Mouse (Mus musculus) CH12.LX (cell line): ENCODE data around the gene Ttll8. TPM values are rescaled to one million over a fixed set of nuclear protein-coding genes. Genes with fewer than 3 reads are reported as not detected.

ENCODE experiments used
- DNase-seq: peaks from one replicate; pipeline ENCODE4 v3.0.0-alpha.2; 2013; ENCODE audit errors: extremely low read depth
- H3K27ac ChIP-seq: 2 replicates; pipeline ENCODE4 v1.5.1; 2012; ENCODE audit warnings: low read depth, mild to moderate bottlenecking, control low read depth, moderate library complexity; ENCODE audit not compliant: insufficient read depth
- H3K27me3 ChIP-seq: replicated peaks from 2 replicates; pipeline ENCODE3; 2012; ENCODE audit warnings: inconsistent platforms
- H3K36me3 ChIP-seq, 2 experiments: replicated peaks in 1 of 2; 2 replicates each; pipeline versions ENCODE3 to v1.6.1; 2012; ENCODE audit warnings: inconsistent platforms in 1 of 2, low read length in 1 of 2, mild to moderate bottlenecking in 1 of 2, mixed read lengths in 1 of 2, moderate library complexity in 1 of 2; ENCODE audit not compliant: control insufficient read depth in 1 of 2, insufficient read depth in 1 of 2
- H3K4me1 ChIP-seq, 2 experiments: 2 replicates each; pipeline ENCODE4 v1.6.1; 2012; ENCODE audit warnings: inconsistent platforms in 1 of 2, moderate library complexity in 1 of 2; ENCODE audit not compliant: insufficient read depth in 2 of 2, control insufficient read depth in 1 of 2
- H3K4me2 ChIP-seq: 2 replicates; pipeline ENCODE4 v1.6.1; 2012; ENCODE audit warnings: low read depth, mild to moderate bottlenecking, control low read depth; ENCODE audit not compliant: poor library complexity, insufficient read depth, severe bottlenecking
- H3K4me3 ChIP-seq, 3 experiments: fragments of 150-350 bp in 1 of 3; sonication (generic) in 1 of 3; replicated peaks in 1 of 3; 2 replicates each; pipeline versions ENCODE3 to v1.5.1; 2011 to 2012; ENCODE audit warnings: low read depth in 2 of 3, low read length in 2 of 3, mild to moderate bottlenecking in 2 of 3, moderate library complexity in 2 of 3, control low read depth in 1 of 3, improper control_type of control experiment in 1 of 3, inconsistent platforms in 1 of 3, mixed read lengths in 1 of 3; ENCODE audit not compliant: poor library complexity in 1 of 3
- H3K79me2 ChIP-seq: replicated peaks from 2 replicates; pipeline ENCODE4 v1.6.1; 2012; ENCODE audit warnings: mild to moderate bottlenecking, moderate library complexity; ENCODE audit not compliant: control insufficient read depth, poor library complexity, insufficient read depth, severe bottlenecking; ENCODE audit errors: extremely low read depth
- H3K9ac ChIP-seq: 2 replicates; pipeline ENCODE4 v1.6.1; 2012; ENCODE audit warnings: low read depth, mild to moderate bottlenecking, control low read depth, moderate library complexity; ENCODE audit not compliant: insufficient read depth
- H3K9me3 ChIP-seq: replicated peaks from 2 replicates; pipeline ENCODE3; 2012; ENCODE audit warnings: low read length, inconsistent platforms, mixed read lengths
- BHLHE40 ChIP-seq: IDR thresholded peaks from 2 replicates; pipeline ENCODE4 v1.6.1; 2011; ENCODE audit warnings: mild to moderate bottlenecking, low read depth, low read length, improper control_type of control experiment
- CTCF ChIP-seq, 2 experiments: IDR thresholded peaks in 1 of 2; conservative IDR thresholded peaks in 1 of 2; 2 replicates each; pipeline ENCODE4 v1.5.1; 2011 to 2012; ENCODE audit warnings: low read depth in 2 of 2, low read length in 2 of 2, improper control_type of control experiment in 1 of 2, inconsistent platforms in 1 of 2, mild to moderate bottlenecking in 1 of 2, moderate library complexity in 1 of 2
- ELF1 ChIP-seq: IDR thresholded peaks from 2 replicates; pipeline ENCODE4 v1.6.1; 2014; ENCODE audit warnings: low read depth, mild to moderate bottlenecking, inconsistent platforms, low read length, improper control_type of control experiment
- EP300 ChIP-seq: IDR thresholded peaks from 2 replicates; pipeline ENCODE4 v1.6.1; 2011; ENCODE audit warnings: low read length, improper control_type of control experiment
- ETS1 ChIP-seq: conservative IDR thresholded peaks from 2 replicates; pipeline ENCODE4 v1.6.1; 2012; ENCODE audit warnings: low read depth, mild to moderate bottlenecking, inconsistent platforms, low read length, improper control_type of control experiment, moderate library complexity
- IRF4 ChIP-seq: IDR thresholded peaks from 2 replicates; pipeline ENCODE4 v1.6.1; 2014; ENCODE audit warnings: low read depth, mild to moderate bottlenecking, inconsistent platforms, low read length, improper control_type of control experiment
- JUN ChIP-seq: IDR thresholded peaks from 2 replicates; pipeline ENCODE4 v1.6.1; 2011; ENCODE audit warnings: low read depth, mild to moderate bottlenecking, low read length, improper control_type of control experiment, moderate library complexity; ENCODE audit not compliant: insufficient read depth
- JUND ChIP-seq: conservative IDR thresholded peaks from 2 replicates; pipeline ENCODE4 v1.6.1; 2011; ENCODE audit warnings: low read depth, low read length, improper control_type of control experiment
- KAT2A ChIP-seq: IDR thresholded peaks from 2 replicates; pipeline ENCODE4 v1.6.1; 2012; ENCODE audit warnings: low read length, improper control_type of control experiment, inconsistent platforms; ENCODE audit not compliant: insufficient replicate concordance
- MAFK ChIP-seq: IDR thresholded peaks from 2 replicates; pipeline ENCODE4 v1.6.1; 2011; ENCODE audit warnings: low read length, improper control_type of control experiment; ENCODE audit not compliant: insufficient replicate concordance
- MAX ChIP-seq: IDR thresholded peaks from 2 replicates; pipeline ENCODE4 v1.6.1; 2011; ENCODE audit warnings: low read length, improper control_type of control experiment
- MAZ ChIP-seq: IDR thresholded peaks from 2 replicates; pipeline ENCODE4 v1.6.1; 2012; ENCODE audit warnings: low read depth, mild to moderate bottlenecking, inconsistent platforms, low read length, improper control_type of control experiment, moderate library complexity
- MEF2A ChIP-seq: IDR thresholded peaks from 2 replicates; pipeline ENCODE4 v1.6.1; 2014; ENCODE audit warnings: low read depth, mild to moderate bottlenecking, inconsistent platforms, low read length, improper control_type of control experiment, borderline replicate concordance
- MXI1 ChIP-seq: IDR thresholded peaks from 2 replicates; pipeline ENCODE4 v1.6.1; 2011; ENCODE audit warnings: mild to moderate bottlenecking, low read depth, low read length, improper control_type of control experiment
- MYC ChIP-seq: IDR thresholded peaks from 2 replicates; pipeline ENCODE4 v1.6.1; 2011; ENCODE audit warnings: low read depth, mild to moderate bottlenecking, improper control_type of control experiment, low read length
- NELFE ChIP-seq: IDR thresholded peaks from 2 replicates; pipeline ENCODE4 v1.6.1; 2011; ENCODE audit warnings: low read depth, low read length, improper control_type of control experiment
- PAX5 ChIP-seq: IDR thresholded peaks from 2 replicates; pipeline ENCODE4 v1.6.1; 2012; ENCODE audit warnings: low read length, inconsistent platforms, mixed read lengths
- POLR2AphosphoS2 ChIP-seq: IDR thresholded peaks from 2 replicates; pipeline ENCODE4 v1.6.1; 2011; ENCODE audit warnings: low read depth, low read length, improper control_type of control experiment
- RCOR1 ChIP-seq: conservative IDR thresholded peaks from 2 replicates; pipeline ENCODE4 v1.6.1; 2012; ENCODE audit warnings: low read depth, mild to moderate bottlenecking, inconsistent platforms, low read length, improper control_type of control experiment
- SIN3A ChIP-seq: IDR thresholded peaks from 2 replicates; pipeline ENCODE4 v1.6.1; 2012; ENCODE audit warnings: low read length, improper control_type of control experiment, inconsistent platforms
- SMC3 ChIP-seq: IDR thresholded peaks from 2 replicates; pipeline ENCODE4 v1.6.1; 2011; ENCODE audit warnings: low read depth, low read length, improper control_type of control experiment
- TCF12 ChIP-seq: IDR thresholded peaks from 2 replicates; pipeline ENCODE4 v1.6.1; 2014; ENCODE audit warnings: low read depth, mild to moderate bottlenecking, inconsistent platforms, low read length, improper control_type of control experiment
- USF2 ChIP-seq: conservative IDR thresholded peaks from 2 replicates; pipeline ENCODE4 v1.6.1; 2011; ENCODE audit warnings: low read depth, low read length, improper control_type of control experiment
- ZC3H11A ChIP-seq: IDR thresholded peaks from 2 replicates; pipeline ENCODE4 v1.6.1; 2012; ENCODE audit warnings: low read depth, mild to moderate bottlenecking, inconsistent platforms, low read length, improper control_type of control experiment
- ZKSCAN1 ChIP-seq: IDR thresholded peaks from 2 replicates; pipeline ENCODE4 v1.6.1; 2012; ENCODE audit warnings: low read depth, inconsistent platforms, low read length, improper control_type of control experiment, borderline replicate concordance
- ZMIZ1 ChIP-seq: IDR thresholded peaks from 2 replicates; pipeline ENCODE4 v1.6.1; 2012; ENCODE audit warnings: low read depth, mild to moderate bottlenecking, inconsistent platforms, low read length, improper control_type of control experiment
- ZNF384 ChIP-seq: IDR thresholded peaks from 2 replicates; pipeline ENCODE4 v1.6.1; 2012; ENCODE audit warnings: low read depth, low read length, improper control_type of control experiment, inconsistent platforms
- dilution Hi-C: fragments of 300-500 bp; cut with MboI; formaldehyde crosslinking; loops from 2 replicates; pipeline ENCODE4 v1.14.3; 2020; ENCODE audit warnings: low sequenced_read_pairs; ENCODE audit not compliant: extremely low pct_unique_long_range_greater_than_20kb, extremely low pct_ligation_motif_present
- in situ Hi-C: fragments of 300-500 bp; cut with MboI; formaldehyde crosslinking; loops from 3 replicates; pipeline ENCODE4 v1.14.3; 2019; ENCODE audit warnings: low sequenced_read_pairs, low pct_ligation_motif_present, low pct_unique_long_range_greater_than_20kb, mixed read lengths
- polyA plus RNA-seq: library from polyadenylated mRNA; unstranded; fragments of >175 nt; gene quantifications from 2 replicates; pipeline ENCODE4 v1.2.1, GENCODE M21; 2012; ENCODE audit warnings: low read depth; ENCODE audit not compliant: insufficient read length
- total RNA-seq, 2 experiments: library from RNA; depleted of rRNA; stranded (reverse); fragments of 300-350 nt in 1 of 2; fragments of >200 nt in 1 of 2; gene quantifications; 2 replicates each; pipeline ENCODE4 v1.2.3; 2012 to 2014

Gene Ttll8
- total and polyA plus RNA-seq, 3 experiments: not detected

DNA sequence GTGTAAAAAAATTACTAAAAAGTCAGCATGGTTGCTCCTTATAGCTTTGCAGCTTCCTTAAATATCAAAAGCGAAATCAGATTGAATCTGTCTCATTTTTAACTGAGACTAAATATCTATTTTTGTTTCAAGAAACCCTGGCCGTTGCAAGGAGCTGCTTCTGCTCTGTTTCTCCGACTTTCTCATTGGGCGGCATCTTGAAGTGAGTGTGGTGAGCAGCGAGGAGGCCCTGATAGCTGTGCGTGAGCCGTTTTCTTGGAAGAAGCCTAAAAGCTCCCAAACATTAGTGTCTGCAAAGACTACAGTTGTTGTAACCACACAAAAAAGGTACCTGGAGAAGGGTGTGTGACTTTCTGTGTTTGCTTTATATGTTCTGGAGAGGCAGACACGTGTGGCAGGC is 44.4 kb upstream of the Ttll8 start:
- dilution Hi-C loops: no loop called here
- no peak for DNase-seq
- Histone ChIP-seq H3K4me1 (no peaks in the 10 kb centered on the region), H3K4me2 (no peak overlapping the region), H3K79me2 (no peaks in the 10 kb centered on the region), H3K27me3 (peaks cover 88% of the 10 kb centered on the region), H3K9me3 (no peaks in the 10 kb centered on the region), H3K27ac (no peak overlapping the region), H3K9ac (no peak overlapping the region), H3K36me3 (no peaks in the 10 kb centered on the region), H3K4me3 (no peak overlapping the region)
- TF ChIP-seq SIN3A (no peak), MXI1 (no peak), ETS1 (no peak)
- in situ Hi-C loops: no loop called here

DNA sequence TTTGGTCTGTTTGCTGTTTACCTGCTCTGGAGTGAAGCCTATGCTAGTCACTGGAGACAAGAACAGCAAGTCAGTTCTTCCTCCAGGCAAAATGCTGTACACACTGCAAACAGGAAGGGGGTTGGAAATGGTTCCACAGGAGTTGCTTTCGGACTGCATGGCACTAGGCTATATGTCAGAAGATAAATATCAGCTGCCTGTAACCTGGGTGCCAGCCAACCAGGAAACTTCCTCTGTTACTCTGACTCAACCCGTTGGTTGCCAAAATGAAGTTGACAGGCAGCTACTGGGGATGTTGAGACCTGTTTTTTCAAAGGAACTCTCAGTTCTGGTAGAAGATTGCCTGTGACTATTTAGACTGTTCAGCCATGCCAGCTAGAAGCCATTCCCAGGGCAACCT is 35.0 kb upstream of the Ttll8 start:
- Histone ChIP-seq H3K9ac (no peak overlapping the region), H3K4me1 (no peaks in the 10 kb centered on the region), H3K36me3 (no peaks in the 10 kb centered on the region), H3K27ac (no peak overlapping the region), H3K9me3 (no peaks in the 10 kb centered on the region), H3K4me2 (no peak overlapping the region), H3K79me2 (no peaks in the 10 kb centered on the region), H3K27me3 (peaks cover 66% of the 10 kb centered on the region), H3K4me3 (no peak overlapping the region)
- TF ChIP-seq RCOR1 (no peak), MAFK (no peak), NELFE (no peak), POLR2AphosphoS2 (no peak), SMC3 (no peak), JUN (no peak), ELF1 (no peak), MAX (no peak), MYC (no peak), PAX5 (no peak), TCF12 (no peak), ZMIZ1 (no peak), ZNF384 (no peak)
- DNase-seq: no peak
- in situ Hi-C loops (no loop called here), dilution Hi-C loops (no loop called here)

DNA sequence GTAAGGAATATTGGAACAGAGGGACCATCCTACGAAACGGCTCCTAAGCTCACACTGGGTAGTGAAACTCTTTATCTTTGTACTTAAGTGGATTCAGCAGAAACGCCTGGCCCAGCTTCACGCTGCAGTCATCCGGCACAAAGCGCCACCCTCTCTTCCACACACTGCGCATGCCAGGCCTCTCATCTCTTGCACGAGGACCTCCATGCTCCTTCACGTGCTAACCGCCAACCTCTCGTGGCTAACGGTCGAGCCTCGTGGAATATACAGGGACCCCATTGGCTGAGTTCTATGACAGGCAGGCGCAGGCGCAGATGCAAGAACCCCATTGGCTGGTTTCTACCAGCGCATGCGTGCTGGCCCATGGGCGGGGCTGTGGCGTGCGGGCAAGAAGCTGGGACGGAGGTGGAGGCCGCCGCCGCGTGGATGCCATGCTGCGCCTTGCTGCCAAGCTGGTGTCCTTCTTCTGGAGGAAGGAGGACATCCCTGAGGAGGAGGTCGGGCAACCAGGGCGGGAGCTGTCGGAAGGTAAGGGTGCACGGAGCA is 28.4 kb upstream of the Ttll8 start, which contains the start of gene Mov10l1:
TSS of gene Mov10l1 (plus strand) at position 376 of the 546 bp plus-strand sequence.
- dilution Hi-C loops: no loop called here
- H3K9me3 ChIP-seq: no peaks in the 10 kb centered on the region
- in situ Hi-C loops: no loop called here
- DNase-seq: no peak
- no peak for TF ChIP-seq ZKSCAN1
- TF ChIP-seq CTCF (conservative IDR thresholded peaks at IDR 0.05 in 1 of 2, IDR thresholded peaks at IDR 0.05 in 1 of 2; ENCODE audit: low read depth in 2 of 2, low read length in 2 of 2): no peak
- no peak for TF ChIP-seq PAX5
- no peak for TF ChIP-seq USF2
- no peak for TF ChIP-seq MEF2A
- TF ChIP-seq EP300: no peak
- no peak for TF ChIP-seq JUND
- TF ChIP-seq MAZ: no peak
- TF ChIP-seq NELFE: no peak
- TF ChIP-seq BHLHE40: no peak
- TF ChIP-seq IRF4: no peak
- no peak for TF ChIP-seq TCF12
- TF ChIP-seq ETS1: no peak
- no peak for TF ChIP-seq ZC3H11A
- TF ChIP-seq ELF1: no peak
- TF ChIP-seq MAX: no peak
- no peak for TF ChIP-seq ZNF384
- no peak for TF ChIP-seq KAT2A
- TF ChIP-seq ZMIZ1: no peak
- TF ChIP-seq, all 38 proteins: peak for 0
- no peak within 1 kb of the TSS for H3K4me2 ChIP-seq
- H3K27ac ChIP-seq: no peak within 1 kb of the TSS
- no peaks in the 10 kb centered on the region for H3K36me3 ChIP-seq
- peaks cover 60% of the 10 kb centered on the region for H3K27me3 ChIP-seq
- H3K79me2 ChIP-seq: no peaks in the 10 kb centered on the region
- H3K4me1 ChIP-seq: no peaks in the 10 kb centered on the region
- H3K4me3 ChIP-seq: no peak within 1 kb of the TSS
- no peak within 1 kb of the TSS for H3K9ac ChIP-seq
